Mouse (Mus musculus): ENCODE data around the gene Fam76b. TPM values are rescaled to one million over a fixed set of nuclear protein-coding genes. Genes with fewer than 3 reads are reported as not detected.
A peak's percentile ranks its signal among the peaks of the same experiment; 100 is the strongest.
"Not testable (repeated sequence)": the region's sequence is repeated elsewhere in the genome, so short reads cannot be mapped to it uniquely, and the experiment has no call there.

The Fam76b gene
- 10 to 100 TPM; 13.6 to 32.3 (median 28.2) TPM for total RNA-seq (2022)

DNA sequence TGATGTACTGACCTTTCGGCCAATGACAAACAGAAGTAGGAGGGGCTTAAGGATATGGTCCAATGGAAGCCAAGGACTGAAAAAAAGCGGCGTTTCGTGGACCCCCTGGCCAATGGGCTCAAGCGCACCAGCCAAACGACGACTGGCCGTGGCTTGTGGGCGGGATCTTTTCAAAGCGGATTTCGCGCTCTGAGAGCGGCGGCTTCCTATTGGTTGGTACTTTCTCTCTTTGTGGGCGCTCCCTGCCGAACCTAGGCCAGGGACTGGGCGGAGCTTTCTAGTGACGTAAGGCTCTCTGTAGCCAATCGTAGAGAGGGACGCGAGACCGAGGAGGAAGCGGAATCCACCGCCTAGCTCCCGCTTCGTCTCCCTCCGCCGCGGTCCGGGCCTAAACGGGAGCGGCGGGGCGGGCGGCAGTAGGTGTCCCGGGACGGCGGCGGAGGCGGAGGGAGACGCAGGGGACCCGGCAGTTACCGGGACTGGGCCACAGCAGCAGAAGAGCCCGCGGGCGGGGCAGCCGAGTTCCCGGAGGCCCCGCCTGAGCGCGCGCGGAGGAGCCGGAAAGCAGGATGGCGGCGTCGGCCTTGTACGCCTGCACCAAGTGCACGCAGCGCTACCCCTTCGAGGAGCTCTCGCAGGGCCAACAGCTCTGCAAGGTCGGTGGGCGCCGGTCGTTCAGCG, at the start of gene Fam76b:
Gene Fam76b, plus strand, starts transcription at position 311 of the 681 bp plus-strand sequence.
- DNase-seq = peak; percentile 100

DNA sequence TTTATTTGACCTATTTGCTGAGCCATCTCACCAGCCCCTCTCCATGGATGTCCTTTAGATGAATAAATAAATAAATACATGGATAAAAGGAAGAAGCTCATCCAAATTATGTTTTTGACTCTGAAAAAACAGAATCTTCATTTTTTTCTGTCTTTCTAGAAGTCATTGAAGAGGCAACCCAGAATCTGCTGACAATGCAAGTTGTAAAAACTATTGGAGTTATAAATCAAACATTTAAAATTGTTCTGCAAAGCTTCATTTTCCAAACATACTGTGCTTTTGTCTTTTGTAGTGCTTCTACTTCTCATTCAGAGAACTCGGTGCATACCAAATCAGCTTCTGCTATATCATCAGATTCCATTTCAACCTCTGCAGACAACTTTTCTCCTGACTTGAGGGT, 45.5 kb upstream of the Fam76b start:
- no peak for DNase-seq

DNA sequence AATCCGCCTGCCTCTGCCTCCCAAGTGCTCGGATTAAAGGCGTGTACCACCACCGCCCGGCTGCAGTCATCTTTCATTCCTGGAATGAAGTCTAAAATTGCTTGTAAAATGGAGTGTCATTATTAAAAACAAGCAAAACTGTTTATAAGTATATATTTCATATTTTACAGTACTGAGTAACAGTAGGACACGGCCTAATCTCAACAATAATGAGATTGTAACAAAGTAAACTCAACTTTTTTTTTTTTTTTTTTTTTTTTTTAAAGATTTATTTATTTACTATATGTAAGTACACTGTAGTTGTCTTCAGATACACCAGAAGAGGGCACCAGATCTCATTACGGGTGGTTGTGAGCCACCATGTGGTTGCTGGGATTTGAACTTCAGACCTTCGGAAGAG, 36.7 kb upstream of the Fam76b start:
- DNase-seq = not testable (repeated sequence)

DNA sequence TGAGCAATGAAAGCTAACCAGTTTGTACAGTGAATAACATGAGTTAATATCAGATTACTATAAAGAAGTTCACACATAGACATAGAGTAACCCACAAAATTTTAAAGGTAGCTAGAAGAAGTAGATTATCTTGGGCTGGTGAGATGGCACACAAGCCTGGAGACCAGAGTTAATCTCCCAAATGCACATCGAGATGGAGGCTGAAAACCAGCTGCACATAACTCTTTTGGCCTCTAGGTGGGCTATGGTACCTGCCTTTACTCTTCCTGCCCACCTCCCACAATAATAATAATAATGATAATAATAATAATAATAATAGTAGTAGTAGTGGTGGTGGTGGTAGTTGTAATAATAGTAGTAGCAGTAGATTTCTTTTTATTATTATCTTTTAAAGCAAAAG, 33.2 kb upstream of the Fam76b start:
- DNase-seq = no peak

DNA sequence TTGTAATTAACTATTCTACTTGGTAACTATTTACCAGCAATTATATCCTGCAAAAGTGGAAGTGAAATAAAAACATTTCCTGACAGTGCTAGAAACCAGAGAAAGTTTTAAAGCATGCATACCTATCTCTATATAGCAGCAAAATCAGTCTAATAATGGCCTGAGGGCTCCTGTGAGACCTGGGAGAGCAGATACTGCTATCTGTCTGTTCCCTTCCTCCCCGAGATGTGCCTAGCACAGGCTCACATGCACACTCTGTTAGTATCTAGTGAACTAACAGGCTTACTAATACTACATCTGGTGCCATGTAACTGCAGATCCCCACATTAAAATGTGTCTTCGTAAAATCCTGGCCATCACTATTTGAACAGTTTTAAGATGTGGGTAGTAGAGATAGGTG, 32.8 kb upstream of the Fam76b start:
- no peak for DNase-seq

DNA sequence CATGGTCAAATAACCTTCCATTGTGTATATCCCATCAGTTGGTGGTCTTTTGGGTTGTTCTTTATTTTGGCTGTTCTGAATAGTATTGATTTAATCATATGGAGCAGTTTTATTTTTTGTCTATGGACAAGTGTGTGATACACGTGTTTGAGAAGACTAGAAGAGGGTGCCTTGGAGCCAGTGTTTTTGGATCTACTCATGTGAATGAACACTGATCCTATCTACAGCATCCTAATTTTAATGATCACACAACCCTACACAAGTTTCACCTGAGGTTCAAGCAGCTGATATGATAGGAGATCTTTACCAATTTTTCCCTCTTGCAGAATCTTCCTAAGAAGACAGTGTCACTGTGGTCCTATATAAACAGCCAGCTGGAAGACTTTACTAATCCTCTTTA, 23.0 kb upstream of the Fam76b start:
- no peak for DNase-seq

DNA sequence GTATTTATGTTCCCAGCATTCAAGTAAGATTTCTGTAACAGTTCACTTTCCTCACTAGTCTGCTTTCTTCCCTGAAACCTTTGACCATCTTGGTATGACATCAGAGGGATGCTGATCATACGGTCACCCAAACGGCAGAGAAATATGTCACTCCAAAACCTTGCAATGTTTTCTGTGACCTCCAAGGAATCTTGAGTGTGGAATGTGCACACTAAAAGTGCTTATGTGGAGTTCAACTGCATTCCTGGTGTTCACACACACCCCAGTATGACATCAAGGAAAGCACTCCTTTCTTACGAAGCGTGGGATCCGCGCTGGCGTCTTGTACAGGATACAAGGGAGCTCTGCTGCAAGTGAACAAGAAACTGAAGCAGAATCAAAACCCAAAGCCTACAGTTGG, 20.7 kb upstream of the Fam76b start:
- no peak for DNase-seq

DNA sequence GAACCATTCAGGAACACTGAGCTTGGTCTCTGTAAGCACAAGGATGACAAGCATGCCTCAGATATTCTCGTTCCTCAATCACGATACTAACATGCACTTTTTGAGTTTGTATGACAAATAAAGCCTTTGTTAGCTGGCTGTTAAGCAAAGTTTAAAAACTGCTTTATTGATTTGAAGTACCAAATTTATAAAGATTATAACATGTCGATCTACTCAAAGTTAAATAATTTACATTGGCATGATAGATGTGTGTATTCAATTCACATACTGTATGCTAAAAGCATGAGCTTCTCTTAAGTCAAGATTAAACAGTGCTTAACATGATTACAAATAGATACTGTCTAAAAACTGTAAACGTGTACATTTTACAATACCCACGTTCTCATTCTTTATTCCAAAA, 19.9 kb upstream of the Fam76b start:
- no peak for DNase-seq

DNA sequence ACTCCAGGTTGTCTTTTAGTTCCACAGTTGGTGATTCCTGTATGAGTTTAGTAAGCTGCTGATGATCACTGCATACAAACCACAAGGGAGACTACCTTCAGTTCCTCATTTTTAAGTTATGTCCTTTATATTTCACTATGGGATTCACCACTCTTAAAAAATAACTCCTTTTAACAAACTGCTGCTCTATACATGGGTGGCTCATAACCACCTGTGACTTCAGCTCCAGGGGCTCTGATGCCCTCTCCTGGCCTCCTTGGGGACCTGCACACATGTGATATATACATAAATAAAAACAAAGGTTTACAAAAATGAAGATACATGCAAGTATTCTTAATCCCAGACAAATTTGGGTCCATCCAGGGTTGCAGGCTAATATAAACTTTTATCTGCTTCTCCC, 17.6 kb upstream of the Fam76b start:
- no peak for DNase-seq

DNA sequence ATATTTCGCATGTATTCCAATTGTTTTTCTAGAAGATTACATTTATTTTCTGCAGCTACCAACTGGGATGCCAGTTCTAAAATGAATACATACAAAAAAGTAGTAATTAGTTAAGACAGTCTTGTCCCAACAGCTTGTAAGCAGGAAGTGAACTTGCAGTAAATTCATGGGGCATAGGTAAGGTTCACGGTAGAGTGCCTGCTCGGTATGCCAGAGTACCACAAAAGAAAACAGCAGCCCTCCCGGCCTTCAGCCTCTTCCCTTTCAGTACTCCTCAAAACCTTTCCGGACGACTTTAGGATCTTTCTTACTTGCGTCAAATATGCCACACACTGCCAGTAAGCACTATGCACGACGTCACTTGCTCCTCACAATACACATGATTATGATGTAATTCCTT, 9.1 kb upstream of the Fam76b start:
- DNase-seq = no peak

DNA sequence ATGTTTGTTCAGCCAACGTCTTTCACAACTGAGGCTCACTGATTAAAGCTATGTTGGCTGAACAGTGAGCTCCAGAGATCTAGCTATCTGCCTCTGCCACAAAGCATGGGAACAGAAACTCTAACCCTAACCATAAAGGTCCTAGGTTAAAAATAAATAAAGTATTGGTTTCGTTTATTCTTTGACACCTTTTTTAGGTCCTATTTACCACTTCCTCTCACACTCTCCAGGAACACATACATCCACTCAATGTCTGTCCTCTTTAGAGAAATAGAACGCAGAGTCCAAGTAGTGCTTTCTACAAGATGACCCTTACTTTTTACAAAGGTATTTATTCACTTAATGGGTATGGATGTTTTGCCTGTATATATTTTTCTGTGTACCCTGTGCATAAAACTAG, 6.7 kb upstream of the Fam76b start:
- DNase-seq = no peak

DNA sequence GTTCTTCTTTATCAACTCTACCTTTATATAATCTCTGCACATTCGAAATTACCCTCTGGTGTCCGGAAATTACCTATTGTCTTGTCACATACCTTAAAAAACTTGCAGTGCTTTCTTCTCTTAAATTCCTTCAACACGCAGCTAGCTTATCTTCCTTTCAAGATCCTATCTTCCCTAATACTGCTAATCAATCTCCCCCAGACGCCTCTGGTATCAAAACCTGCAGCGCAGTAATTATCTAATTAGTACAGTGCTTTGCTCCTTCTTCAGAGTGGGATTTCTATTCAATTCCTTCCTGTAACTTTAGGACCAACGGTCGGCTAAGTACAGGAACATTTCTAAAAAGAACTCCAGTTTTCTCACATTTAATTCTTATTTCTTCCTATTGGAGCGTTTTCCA, 1.6 kb upstream of the Fam76b start:
- DNase-seq = no peak

DNA sequence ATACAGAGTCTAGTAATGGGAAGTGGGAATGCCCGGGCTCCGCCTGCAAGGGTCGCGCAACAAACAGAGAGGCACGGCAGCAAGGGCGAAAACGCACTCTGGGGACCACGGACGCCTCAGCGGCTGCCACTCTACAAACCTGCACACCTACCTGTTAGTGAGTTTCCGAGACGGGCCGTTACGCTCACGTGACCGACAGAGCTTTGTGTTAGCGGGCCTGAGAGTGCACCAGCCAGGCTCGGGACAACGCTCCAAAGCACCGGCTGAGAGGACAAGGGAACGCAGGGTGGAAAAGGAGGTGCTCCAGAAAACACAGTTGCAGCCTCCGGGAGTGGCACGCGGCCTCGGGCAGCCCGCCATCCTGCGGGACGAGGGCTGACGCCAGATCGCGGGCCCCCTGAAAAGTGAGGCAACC, 1.1 kb upstream of the Fam76b start:
- no peak for DNase-seq

DNA sequence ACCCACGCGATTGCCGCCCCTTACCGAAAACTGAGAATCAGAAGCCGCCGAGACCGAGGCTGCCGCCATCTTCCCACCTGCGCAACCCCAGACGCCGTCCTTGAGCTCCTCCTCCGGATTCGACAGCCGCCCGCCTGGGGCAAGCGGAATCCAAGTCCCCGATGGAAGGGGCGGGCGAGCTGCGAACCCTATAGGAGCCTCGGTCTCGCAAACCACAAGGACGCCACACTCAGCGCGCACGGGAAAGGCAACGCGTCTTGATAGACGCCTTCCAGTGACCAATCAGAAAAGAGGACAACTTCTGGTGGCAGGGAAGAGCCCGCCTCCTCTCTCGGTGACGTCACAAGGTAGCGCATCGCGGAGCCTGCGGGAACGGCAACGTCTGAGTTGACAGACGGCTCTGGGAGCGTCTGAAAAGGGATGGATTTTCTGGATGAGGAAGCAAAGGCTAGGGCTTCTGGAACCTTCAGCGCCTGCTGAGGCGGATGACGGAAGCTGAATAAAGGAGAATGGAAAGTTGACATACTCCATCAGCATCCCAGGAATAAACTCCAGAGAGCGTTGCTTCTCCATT, 597 bp upstream of the Fam76b start, which contains the start of gene Cep57:
Gene Cep57, minus strand, starts transcription at position 276 of the 574 bp plus-strand sequence.
- peak; percentile 95 for DNase-seq

DNA sequence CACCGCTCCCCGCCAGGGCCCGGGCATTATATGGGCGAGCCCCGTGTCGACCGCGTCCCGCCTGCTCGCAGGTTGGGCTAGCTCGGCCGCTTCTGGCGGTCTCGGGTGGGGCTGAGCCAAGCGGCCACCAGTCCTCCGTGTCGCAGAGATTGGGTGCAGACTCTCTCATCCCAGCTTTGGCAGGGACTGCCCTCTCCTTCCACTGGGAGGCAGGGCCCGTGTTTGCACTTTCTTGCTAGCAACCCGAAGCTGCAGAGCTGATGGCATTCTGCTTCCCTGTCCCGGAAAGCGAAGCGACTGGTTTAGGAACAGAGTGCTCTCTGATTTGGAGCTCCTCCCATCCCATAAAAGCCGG, 548 bp downstream of the Fam76b start:
- no peak for DNase-seq

DNA sequence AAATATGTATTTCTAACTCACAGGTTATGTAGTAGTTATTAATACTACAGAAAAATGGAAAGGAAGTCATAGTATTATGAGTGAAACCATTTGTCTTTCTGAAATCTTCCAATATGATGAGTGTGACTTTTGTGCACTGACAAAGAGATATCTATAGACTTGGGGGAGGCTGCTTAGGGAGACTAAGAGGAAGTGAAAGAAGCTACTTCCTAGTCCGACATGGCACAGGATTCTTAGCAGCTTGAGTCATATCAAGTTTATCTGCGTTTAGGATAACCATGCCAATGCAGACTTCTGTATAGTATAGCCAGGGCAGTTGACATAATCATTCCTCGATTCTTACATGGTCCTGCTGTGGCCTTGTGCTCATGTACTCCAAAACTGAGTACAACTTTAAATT, 7.7 kb downstream of the Fam76b start:
- DNase-seq = no peak

DNA sequence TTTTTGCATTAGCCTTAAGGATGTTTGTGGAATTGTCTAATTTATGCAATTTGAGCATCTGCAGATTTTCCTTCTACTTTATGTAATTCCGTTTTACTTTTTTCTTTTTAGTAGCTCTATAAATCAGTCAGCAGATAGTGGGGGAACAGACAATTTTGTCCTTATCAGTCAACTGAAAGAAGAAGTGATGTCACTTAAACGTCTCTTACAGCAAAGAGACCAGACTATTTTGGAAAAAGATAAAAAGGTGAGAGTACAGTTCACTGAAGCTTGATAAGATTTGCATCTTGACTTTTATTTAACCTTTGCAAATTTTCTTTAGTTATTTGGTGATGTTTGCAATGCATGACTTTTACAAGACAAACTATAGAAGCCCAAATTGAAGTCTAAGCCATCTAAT, 9.2 kb downstream of the Fam76b start:
- no peak for DNase-seq

DNA sequence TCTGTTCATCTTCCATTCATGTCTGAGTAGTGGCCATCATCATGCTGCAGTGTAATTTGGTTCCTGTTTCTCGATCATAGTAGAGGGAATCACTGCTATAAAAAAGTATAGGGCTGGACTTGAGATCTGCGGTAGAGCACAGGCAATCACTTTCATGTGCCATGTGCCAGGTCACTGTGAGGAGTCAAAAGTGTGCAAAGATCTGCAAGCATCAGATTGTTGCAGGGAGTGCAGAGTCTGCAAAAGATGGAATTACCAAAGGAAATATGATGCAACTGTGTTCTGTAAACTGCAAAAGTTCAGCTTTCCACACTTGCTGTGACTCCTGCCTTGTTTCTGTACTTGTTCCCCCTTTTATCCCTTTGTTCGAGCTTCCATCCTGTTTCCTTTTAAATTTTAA, 20.1 kb downstream of the Fam76b start:
- DNase-seq = no peak

DNA sequence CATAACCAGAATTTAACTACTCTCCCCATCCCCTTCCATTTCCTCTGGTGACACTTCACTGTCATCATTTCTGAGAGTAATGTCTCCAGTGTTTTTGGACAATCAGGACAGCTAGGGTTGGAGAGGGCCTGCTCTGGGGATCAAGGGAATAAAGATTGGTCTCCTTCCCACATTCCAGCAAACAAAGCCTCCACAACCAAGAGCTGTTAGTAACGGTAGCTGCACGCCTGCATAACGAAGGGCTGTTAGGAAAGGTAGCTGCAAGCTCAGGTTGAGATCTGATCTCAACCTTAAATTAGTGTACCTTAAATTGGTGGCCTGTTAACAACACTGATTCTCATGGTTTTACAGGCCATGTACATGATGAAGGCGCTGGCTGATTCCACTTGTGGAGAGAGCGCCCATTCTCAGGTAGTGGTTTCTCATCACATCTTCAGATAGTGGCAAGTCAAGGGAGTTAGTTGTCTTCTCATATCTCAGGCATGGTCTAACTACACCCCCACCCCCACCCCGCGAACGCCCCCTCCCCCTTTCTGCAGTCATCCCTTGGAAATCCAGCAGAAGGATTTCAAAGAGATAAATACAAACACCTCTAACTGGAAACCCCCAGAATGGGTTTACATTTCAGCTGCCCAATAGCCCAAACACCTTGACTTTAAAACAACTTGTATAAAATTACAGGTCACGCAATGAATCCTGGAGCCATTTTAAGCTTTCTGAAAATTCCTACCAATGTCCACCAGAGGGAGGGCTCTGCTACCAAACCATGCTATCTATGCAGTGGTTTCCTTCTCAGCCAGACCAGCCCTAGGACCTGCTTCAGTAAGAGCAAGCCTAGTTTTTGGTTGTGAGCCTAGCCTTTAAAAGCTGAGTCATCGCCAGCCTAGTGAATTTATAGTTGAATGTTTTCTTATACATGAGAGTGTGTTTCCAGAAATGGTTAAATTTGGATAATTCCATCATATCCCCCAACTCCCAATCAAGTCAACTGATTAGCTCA, 21.3 kb downstream of the Fam76b start:
- peak; percentile 10 for DNase-seq

DNA sequence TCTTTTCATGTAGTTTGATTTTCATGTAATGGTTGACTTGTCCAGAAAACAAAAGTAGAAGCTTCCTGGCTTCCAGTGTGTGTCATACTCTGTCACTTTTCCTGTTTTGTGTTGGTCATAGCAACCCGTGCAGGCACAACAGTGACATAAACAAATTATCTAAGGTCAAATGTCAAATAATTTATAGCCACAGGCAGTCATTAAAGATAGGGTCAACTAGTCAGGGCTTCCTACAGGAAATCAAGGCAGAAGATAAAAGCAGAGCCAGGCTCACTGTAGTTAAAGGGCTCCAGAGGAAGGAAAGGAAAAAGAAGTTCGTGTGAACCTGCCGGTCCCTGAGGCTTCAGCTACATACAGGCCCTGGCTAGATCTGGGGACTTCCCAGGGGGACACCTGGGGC, 26.4 kb downstream of the Fam76b start:
- DNase-seq = no peak

DNA sequence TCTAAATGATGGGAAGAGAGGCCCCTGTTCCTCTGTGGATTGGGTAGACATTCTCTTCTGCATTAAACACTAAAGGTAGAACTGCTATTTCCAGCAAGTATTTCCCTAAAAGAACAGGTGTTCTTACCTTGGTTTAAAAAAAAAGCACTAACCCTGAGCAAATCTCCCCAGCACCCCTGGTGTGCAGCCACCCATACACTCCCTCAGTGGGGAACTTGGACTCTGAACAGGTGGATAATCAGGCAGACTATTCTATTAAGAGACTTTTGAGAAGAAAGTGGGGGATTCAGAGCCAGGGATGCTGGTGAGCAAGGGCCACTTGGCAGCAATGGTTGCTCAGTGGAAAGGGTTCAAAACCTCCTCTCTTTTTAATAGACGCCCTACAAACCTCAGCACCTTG, 28.7 kb downstream of the Fam76b start:
- no peak for DNase-seq

DNA sequence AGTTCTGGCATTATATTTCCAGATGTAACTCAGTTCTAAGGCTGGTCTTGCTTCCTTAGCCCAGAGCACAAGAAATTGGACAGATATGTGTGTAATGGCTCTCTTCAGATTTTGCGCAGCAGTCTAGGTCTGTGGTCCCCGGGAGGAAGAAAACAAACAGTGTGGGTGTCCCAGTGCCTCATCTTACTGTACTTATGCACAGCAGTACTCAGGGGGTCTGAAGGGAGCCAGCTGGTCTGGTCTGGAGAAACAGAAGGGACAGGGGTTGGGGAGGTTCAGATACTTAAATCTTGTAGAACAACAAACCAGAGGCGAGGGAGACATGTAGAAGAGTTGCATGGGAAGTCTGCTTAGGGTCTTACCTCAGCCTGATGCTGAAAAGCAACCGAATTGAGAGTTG, 29.3 kb downstream of the Fam76b start:
- DNase-seq = no peak

DNA sequence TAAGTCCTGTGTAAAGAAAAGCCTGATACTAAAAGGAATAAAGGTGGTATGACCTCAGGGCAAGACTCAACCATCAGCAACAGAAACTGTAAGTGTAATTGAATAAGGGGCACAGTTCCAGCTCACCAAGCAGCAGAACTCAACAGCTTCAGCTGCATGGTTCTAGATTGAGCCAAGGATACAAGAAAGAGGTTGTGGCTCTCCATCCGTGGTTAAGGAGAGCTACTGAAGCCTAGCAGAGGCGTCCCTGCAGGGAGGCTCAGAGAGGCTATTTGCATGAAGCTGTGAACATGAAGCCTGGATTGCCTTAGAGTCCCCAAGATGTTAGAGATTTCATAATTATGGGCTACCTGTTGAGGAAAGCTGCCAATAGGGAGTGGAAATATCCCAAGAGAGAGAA, 40.1 kb downstream of the Fam76b start:
- DNase-seq = no peak

DNA sequence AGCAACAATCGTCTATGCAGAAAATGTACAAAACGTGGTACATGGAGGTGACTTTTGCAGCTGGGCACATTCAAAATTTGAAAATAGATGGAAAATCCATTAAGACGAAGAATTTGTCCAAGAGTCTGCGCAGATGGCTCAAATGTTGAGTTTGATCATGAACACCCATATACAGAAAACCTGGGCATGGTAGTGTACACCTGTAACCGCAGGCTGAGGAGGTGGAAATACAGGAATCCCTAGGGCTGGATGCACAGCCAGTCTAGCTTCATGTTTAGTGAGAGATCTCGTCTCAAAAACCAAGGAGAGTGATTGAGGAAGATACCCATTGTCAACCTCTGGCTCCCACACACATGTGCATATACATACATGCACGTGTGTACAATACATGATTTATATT, 44.1 kb downstream of the Fam76b start:
- DNase-seq = no peak
